Mouse (Mus musculus) midbrain, embryonic 10.5 days (tissue): Measurements from ENCODE around the gene Cyp1b1. TPM values are rescaled to one million over a fixed set of nuclear protein-coding genes. Genes with fewer than 3 reads are reported as not detected.
A peak's percentile ranks its signal among the peaks of the same experiment; 100 is the strongest.

Experiments used
- DNase-seq: peaks from one replicate; pipeline ENCODE4 v3.0.0-alpha.2; 2017; ENCODE audit warnings: low spot score
- H3K27ac ChIP-seq: fragments of 300-500 bp; sonication (generic); replicated peaks from 2 replicates; pipeline ENCODE4 v1.5.1; 2016; ENCODE audit warnings: mild to moderate bottlenecking
- H3K27me3 ChIP-seq: fragments of 300-500 bp; sonication (generic); 2 replicates; pipeline ENCODE4 v1.6.1; 2016; ENCODE audit warnings: low read depth, mild to moderate bottlenecking; ENCODE audit not compliant: poor library complexity, severe bottlenecking
- H3K36me3 ChIP-seq: fragments of 300-500 bp; sonication (generic); 2 replicates; pipeline ENCODE4 v1.6.1; 2016; ENCODE audit warnings: mild to moderate bottlenecking, moderate library complexity
- H3K4me1 ChIP-seq: fragments of 300-500 bp; sonication (generic); 2 replicates; pipeline ENCODE4 v1.6.1; 2016
- H3K4me3 ChIP-seq: fragments of 300-500 bp; sonication (generic); 2 replicates; pipeline ENCODE4 v1.5.1; 2016; ENCODE audit warnings: mild to moderate bottlenecking, moderate library complexity
- H3K9me3 ChIP-seq: fragments of 300-500 bp; sonication (generic); replicated peaks from 2 replicates; pipeline ENCODE4 v1.6.1; 2016; ENCODE audit warnings: mild to moderate bottlenecking
- WGBS: fragments of 180-500 bp; shearing (Covaris S2); methylation state at CpG from one replicate; pipeline ENCODE4 v1.1.7; 2016; 5-methylcytosine and 5-hydroxymethylcytosine counted together
- polyA plus RNA-seq: library from polyadenylated mRNA; unstranded; fragments of >200 nt; fragmentation: Nextera tagmentation; extraction: Ambion mirVana; gene quantifications from 2 replicates; pipeline ENCODE4 v1.2.1, GENCODE M21; 2016

The Cyp1b1 gene
- polyA plus RNA-seq = 1.5 and 1.7 TPM in 2 replicates

DNA sequence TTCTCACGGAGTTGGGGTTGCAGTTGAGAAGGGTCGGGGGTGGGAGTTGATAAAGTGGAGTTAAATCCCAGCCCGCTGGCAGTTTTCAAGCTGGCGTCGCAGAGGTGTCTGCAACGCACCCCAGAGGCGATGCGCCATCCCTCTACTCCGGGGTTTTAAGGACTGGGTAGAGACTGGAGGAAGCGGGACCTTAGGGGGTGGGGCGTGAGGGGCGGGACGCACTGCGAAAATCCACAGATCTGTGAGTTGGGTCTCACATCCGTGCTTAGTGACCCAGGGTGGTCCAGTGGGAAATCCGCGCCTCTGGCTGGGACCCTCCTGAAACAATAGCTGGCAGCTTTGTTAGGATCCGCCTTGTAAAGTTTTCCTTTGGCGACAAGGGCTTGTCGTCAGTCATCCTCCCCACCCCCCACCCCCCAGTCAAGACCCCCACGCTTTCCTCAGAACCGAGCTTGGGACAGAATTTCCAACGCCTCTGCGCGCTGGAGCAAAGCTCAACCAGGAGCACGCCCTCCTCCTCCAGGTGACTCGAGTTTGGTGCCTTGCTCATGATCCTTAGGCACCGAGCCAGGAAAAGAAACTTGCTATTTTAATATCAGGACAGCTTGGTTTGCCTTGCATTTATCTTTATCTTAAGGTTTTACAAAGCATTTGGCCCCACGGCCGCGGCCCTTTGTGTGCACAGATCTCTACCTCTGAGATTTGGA lies at the start of gene Cyp1b1:
Gene Cyp1b1, minus strand, starts transcription at position 131 of the 707 bp plus-strand sequence.
- WGBS = under 1% methylated on average over 31 of the region's 31 CpGs

DNA sequence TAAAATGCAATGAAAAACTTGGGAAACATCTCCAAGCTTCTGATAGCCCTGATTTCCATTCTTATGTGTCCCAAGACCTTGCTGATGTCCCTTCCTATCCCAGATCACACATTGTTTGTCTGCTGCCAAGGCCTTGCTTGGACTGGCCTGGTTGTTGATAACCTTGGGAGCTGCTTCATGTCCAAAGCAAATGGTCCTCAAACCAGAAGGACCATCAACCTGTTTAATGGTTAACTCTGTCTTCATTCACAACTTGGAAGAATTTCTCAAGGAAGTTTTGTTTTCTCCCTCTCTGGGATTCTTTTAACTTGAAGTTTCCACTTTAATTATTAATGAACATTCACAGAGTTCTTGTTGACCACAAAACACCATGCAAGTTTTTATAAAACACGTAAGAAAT lies 47.0 kb upstream of the Cyp1b1 start:
- H3K36me3 ChIP-seq = no peaks in the 10 kb centered on the region
- 0 out of 2 replicates have a peak, but pooled peaks cover 2% of the 10 kb centered on the region for H3K27me3 ChIP-seq
- no peak overlapping the region for H3K4me3 ChIP-seq
- H3K27ac ChIP-seq = no peak overlapping the region
- no peaks in the 10 kb centered on the region for H3K9me3 ChIP-seq
- no peak for DNase-seq
- WGBS = 82% methylated on average over 1 of the region's 1 CpGs
- peaks cover 10% of the 10 kb centered on the region for H3K4me1 ChIP-seq

More for the DNA sequence above, at the start of gene Cyp1b1:
- DNase-seq = peak; percentile 62
- peak within 1 kb of the TSS; percentile 81 for H3K27ac ChIP-seq
- no peaks in the 10 kb centered on the region for H3K9me3 ChIP-seq
- no peaks in the 10 kb centered on the region for H3K36me3 ChIP-seq
- peak within 1 kb of the TSS; percentile 63 for H3K4me3 ChIP-seq
- peaks cover 90% of the 10 kb centered on the region for H3K27me3 ChIP-seq
- H3K4me1 ChIP-seq = peaks cover 43% of the 10 kb centered on the region

DNA sequence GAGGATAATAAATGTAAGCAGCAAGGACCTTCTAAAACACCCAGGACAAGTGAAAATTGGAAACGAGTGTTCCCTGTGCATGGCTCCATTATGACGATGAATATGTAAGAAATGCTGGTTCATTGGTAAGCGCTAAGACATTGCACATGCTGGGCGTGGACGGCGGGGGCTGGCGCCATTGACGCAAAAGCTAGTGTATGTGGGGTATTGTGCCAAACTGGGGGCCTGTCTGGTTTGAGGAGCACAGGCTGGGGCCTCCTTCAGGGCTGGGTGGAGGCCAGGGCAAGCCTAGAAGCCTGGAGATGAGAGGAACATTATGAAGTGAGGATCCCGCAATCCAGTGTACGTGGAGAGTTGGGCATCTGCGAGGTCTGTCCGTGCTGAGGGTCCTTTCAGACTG lies 39.0 kb upstream of the Cyp1b1 start:
- 95% methylated on average over 12 of the region's 12 CpGs for WGBS
- H3K4me1 ChIP-seq = peaks cover 14% of the 10 kb centered on the region
- peaks cover 11% of the 10 kb centered on the region; the same call in 1 of the 2 replicates for H3K27me3 ChIP-seq
- DNase-seq = no peak
- H3K27ac ChIP-seq = no peak overlapping the region
- H3K36me3 ChIP-seq = no peaks in the 10 kb centered on the region
- no peak overlapping the region for H3K4me3 ChIP-seq
- 0 out of 2 replicates have a peak, but pooled peaks cover 6% of the 10 kb centered on the region for H3K9me3 ChIP-seq

DNA sequence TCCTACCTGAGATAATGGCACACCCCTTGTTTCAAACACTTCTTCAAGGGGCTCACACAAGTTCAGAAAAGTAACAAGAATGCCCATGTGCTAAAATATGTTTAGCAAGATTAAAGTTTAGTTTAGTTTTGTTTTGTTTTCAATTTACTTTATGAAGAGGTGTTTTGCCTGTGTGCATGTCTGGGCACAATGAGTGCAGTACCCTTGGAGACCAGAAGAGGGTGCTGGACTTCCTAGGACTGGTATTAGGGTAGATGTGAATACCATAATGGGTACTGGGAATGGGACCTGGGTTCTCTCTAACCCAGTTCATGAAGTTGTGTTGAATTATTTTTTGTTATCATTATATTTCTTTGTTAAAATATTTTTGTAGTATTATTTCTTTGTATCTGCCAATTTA lies 38.0 kb upstream of the Cyp1b1 start:
- DNase-seq = no peak
- peaks cover 13% of the 10 kb centered on the region for H3K27me3 ChIP-seq

DNA sequence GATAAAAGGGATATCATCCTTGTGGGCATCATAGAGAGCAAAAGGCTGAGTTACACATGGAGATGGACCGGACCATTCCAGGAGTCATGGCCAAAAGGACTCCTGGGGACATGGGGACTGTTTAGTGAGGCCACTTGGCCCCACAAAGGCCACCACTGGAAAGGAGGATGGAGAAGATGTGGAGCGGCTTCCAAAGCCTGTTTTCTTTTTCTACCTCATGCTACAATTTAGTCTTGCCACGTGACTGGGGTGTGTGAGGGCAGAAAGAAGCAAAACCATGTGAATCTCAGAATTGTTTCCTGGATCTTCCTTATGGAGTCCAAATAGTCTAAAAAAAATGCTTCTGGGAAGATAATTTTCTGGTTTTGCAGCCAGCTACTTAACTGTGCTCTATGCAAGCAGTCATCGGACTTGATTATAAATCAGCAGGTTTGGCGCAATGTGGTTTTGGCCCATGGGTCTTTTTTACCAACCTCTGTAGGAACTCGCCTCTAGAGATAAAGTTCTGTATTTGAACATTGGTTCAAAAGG lies 36.9 kb upstream of the Cyp1b1 start:
- H3K9me3 ChIP-seq = 0 out of 2 replicates have a peak, but pooled peaks cover 12% of the 10 kb centered on the region
- H3K4me1 ChIP-seq = peaks cover 8% of the 10 kb centered on the region
- no peaks in the 10 kb centered on the region for H3K36me3 ChIP-seq
- WGBS = 91% methylated on average over 6 of the region's 6 CpGs
- no peak for DNase-seq
- no peak overlapping the region for H3K4me3 ChIP-seq
- H3K27me3 ChIP-seq = peaks cover 14% of the 10 kb centered on the region
- no peak overlapping the region for H3K27ac ChIP-seq

More for the DNA sequence above, 38.0 kb upstream of the Cyp1b1 start:
- peaks cover 10% of the 10 kb centered on the region for H3K4me1 ChIP-seq
- H3K9me3 ChIP-seq = 0 out of 2 replicates have a peak, but pooled peaks cover 7% of the 10 kb centered on the region
- no peaks in the 10 kb centered on the region for H3K36me3 ChIP-seq
- no peak overlapping the region for H3K4me3 ChIP-seq
- no peak overlapping the region for H3K27ac ChIP-seq

DNA sequence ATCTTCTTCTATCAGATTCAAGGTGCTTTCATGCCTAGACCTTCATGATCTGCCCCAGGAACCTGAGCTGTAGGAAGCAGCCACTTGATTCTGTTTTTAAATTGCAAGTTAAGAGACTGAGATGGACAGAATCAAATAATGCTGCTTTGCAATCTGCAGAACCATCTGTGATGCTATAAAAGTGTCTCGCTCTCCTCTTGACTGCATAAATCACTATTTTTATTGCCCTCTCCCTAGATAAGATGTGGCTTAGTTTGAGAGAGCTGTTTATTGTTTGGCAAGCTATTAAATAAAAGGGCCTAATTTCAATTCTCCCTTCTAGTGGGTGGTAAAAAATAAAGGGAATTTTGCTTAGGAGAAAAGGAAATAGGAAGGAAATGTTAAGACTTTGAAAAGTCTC lies 34.8 kb upstream of the Cyp1b1 start:
- no peak for DNase-seq
- WGBS = 100% methylated on average over 1 of the region's 1 CpGs
- Histone ChIP-seq H3K27ac (no peak overlapping the region), H3K4me1 (peaks cover 23% of the 10 kb centered on the region), H3K9me3 (0 out of 2 replicates have a peak, but pooled peaks cover 12% of the 10 kb centered on the region), H3K4me3 (no peak overlapping the region), H3K36me3 (no peaks in the 10 kb centered on the region), H3K27me3 (peaks cover 11% of the 10 kb centered on the region)

DNA sequence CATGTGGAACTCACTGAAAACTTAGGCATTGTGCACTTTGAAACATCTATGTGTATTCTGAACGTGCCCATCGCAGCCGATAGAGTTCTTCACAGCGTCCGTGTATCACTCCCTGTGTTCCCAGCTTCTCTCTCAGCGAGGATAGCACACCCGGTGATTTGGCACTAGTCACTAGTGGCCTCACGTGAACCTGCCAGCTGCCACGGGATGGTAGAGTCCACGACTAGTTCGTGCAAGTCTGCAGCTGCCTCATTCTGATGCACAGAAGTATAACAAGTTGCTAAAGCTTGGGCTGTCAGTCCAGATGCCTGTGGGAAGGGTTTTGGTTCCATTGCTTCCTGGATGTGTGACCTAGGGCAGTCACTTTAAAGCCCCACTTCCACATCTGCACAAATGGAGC lies 32.1 kb upstream of the Cyp1b1 start:
- DNase-seq = no peak
- Histone ChIP-seq H3K9me3 (0 out of 2 replicates have a peak, but pooled peaks cover 12% of the 10 kb centered on the region), H3K27ac (no peak overlapping the region), H3K36me3 (no peaks in the 10 kb centered on the region), H3K4me1 (peaks cover 23% of the 10 kb centered on the region), H3K4me3 (no peak overlapping the region), H3K27me3 (peaks cover 32% of the 10 kb centered on the region)
- WGBS = 88% methylated on average over 11 of the region's 11 CpGs

DNA sequence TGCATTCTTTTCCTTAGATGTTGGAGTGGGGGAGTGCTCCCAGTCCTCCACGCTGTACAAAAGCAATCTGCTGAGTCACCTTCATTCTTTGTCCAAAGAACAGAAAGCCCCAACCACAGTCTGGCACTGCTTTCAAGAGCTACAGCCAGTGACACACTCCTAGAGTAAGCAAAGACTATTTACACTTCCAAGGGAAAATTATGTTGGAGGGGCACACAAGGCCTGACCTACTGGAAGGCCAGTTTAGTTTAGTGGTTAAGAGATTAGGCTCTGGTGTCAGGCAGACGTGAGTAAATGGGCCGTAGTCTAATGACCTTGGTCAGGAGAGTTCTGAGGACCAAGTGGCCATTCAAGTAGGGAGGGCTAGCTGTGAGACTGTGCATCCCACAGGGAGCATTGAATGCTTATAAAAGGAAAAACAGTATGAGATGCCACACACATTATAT lies 31.3 kb upstream of the Cyp1b1 start:
- Histone ChIP-seq H3K4me1 (peaks cover 23% of the 10 kb centered on the region), H3K4me3 (no peak overlapping the region), H3K36me3 (no peaks in the 10 kb centered on the region), H3K27ac (no peak overlapping the region), H3K9me3 (0 out of 2 replicates have a peak, but pooled peaks cover 12% of the 10 kb centered on the region), H3K27me3 (peaks cover 32% of the 10 kb centered on the region)
- peak; percentile 39 for DNase-seq
- 15% methylated on average over 3 of the region's 3 CpGs for WGBS

DNA sequence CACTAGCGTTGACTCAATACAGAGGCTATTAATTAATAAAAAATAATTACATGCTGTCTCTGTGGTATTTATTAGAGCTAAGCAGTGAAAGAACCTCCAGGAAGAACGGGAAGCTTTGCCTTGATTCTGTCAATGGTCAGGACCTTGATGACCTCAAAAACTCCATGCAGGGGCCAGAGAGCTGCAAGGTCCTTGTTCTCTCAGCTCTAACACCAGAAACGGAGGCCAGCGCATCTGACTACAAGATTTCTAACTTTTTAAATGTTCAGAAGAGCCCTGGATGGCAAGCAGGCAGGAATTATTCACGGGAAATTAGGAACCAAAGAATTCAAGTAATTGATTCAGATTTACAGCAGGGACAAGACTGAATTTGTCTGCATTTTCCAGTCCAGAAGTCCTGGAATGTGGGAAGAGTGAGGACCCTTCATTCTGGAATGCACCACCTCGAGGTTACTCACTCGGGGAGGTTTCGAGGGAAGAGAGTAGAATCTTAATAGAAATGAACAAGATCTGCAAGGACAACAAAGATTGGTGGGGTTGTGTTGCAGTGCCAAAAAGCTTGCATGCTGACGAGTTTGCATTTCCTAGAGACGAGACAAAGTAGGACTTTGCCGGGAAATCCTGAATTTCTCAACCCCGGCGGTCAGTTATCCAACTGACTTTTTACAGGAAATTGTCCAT lies 30.3 kb upstream of the Cyp1b1 start:
- Histone ChIP-seq H3K36me3 (no peaks in the 10 kb centered on the region), H3K27me3 (peaks cover 35% of the 10 kb centered on the region), H3K9me3 (0 out of 2 replicates have a peak, but pooled peaks cover 12% of the 10 kb centered on the region), H3K27ac (no peak overlapping the region), H3K4me3 (no peak overlapping the region), H3K4me1 (peaks cover 23% of the 10 kb centered on the region)
- 76% methylated on average over 13 of the region's 13 CpGs for WGBS
- DNase-seq = no peak

DNA sequence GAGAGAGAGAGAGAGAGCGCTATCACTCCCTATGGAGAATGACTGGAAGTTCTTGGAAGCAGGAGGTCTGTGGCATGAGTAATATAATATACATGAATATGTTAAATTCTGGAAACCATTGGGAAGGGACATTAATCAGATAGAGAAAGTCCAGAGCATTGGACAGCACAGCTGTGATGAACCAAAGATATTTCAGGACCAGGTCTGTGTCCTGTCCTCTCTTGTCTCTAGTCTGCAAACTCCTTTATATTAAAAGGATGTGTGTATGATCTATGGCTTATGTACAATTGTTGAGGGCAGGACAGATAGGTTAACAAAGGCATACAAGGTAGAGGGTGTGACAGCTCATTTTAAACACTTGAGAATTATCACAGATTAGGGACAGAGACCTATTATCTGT lies 28.6 kb upstream of the Cyp1b1 start:
- Histone ChIP-seq H3K27me3 (peaks cover 41% of the 10 kb centered on the region), H3K36me3 (no peaks in the 10 kb centered on the region), H3K4me3 (no peak overlapping the region), H3K9me3 (0 out of 2 replicates have a peak, but pooled peaks cover 5% of the 10 kb centered on the region), H3K27ac (no peak overlapping the region), H3K4me1 (peaks cover 34% of the 10 kb centered on the region)
- DNase-seq = no peak
- WGBS = 73% methylated on average over 1 of the region's 1 CpGs

DNA sequence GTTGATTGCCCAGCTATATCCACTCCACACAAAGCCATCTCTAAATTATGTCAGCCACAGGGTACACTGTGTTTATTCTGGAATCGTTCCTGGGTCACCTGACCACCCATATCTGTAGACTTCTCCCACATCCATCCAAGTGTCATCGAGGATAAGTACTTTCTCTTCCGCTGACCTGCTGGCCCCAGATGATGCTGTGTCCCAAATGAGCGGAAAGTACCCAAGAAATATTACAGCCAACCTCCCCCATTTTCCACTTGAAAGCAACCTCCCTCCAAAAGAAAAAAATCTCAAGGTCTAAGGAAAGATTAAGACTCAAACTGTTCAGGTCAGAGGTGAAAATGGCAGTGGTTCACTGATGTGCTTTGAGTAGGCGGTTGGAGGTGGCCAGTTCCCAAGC lies 27.8 kb upstream of the Cyp1b1 start:
- Histone ChIP-seq H3K27me3 (peaks cover 37% of the 10 kb centered on the region), H3K4me1 (peaks cover 34% of the 10 kb centered on the region), H3K4me3 (no peak overlapping the region), H3K27ac (no peak overlapping the region), H3K36me3 (no peaks in the 10 kb centered on the region), H3K9me3 (0 out of 2 replicates have a peak, but pooled peaks cover 3% of the 10 kb centered on the region)
- 77% methylated on average over 5 of the region's 5 CpGs for WGBS
- DNase-seq = no peak

DNA sequence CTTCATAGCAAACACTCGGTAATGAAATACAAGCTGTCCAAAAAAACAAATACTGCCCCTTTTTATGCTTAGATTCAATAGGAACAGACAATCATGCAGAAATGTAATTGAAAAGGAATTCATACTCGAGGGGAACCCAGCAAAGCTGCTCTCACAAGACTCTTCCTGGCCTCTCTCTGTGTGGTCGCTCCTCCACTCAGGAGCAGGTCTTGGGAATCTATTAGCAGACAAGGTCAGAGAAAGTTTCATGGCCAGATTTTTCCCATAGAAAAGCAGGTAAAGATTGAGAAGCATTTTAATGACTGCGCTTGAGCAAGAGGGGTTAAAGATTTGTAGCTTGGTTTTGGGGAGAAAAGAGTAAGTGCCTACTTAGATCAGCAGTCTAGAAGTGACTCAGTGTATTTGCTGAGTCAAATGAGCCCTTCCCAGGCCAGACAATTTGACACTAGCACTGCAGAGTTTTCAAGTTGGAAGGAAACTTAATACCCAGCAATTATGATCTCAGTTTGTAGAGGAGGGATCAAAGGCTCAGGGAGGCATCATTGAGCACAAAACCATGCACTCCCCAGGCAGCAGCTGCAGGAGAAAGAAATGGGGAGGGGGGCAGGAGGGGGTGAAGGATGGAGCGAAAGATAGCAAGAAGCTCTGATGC lies 24.1 kb upstream of the Cyp1b1 start:
- 65% methylated on average over 5 of the region's 5 CpGs for WGBS
- H3K36me3 ChIP-seq = no peaks in the 10 kb centered on the region
- H3K9me3 ChIP-seq = no peaks in the 10 kb centered on the region
- H3K4me3 ChIP-seq = no peak overlapping the region
- peaks cover 24% of the 10 kb centered on the region for H3K27me3 ChIP-seq
- peaks cover 14% of the 10 kb centered on the region; the same call in 1 of the 2 replicates for H3K4me1 ChIP-seq
- no peak for DNase-seq
- H3K27ac ChIP-seq = no peak overlapping the region
